Mouse (Mus musculus) fibroblast of lung, adult 2 months (primary cell): ENCODE measurements around the gene D630003M21Rik.

Experiments
- DNase-seq: peaks from one replicate; pipeline ENCODE4 v3.0.0-alpha.2; 2011; ENCODE audit warnings: low read depth

The D630003M21Rik gene

GRCm38 (mm10) chr2:158228670-158229502, at the start of gene D630003M21Rik:
TSS of gene D630003M21Rik (minus strand) at chr2:158229222.
- DNase-seq, result no peak

- no peak for DNase-seq
Measured at GRCm38 (mm10) chr2:158276878-158277277, 47.9 kb upstream of the D630003M21Rik start.

GRCm38 (mm10) chr2:158276451-158276850, 47.4 kb upstream of the D630003M21Rik start:
- DNase-seq, result no peak

- no peak for DNase-seq
Measured at GRCm38 (mm10) chr2:158275811-158276210, 46.8 kb upstream of the D630003M21Rik start.

DNA sequence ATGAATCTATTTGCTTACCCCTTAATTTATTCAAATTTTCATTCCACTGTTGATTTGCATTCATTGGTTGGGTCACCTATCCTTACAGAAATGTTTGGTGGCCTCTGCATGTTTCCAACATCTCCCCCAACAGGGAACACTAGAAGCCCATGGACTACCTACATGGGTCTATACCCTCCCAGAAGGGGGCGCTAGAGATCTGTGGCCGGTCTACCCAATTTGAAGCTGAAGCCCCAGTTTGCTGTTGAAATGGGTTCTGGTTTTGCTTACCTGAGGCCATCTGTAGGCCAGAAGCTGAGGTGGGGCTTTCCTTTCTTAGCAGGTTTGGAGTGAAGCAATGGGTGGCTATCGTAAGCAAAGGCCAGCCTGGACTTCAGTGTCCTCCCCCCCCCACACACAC, 46.3 kb upstream of the D630003M21Rik start:
- DNase-seq, result no peak

GRCm38 (mm10) chr2:158273646-158274045, 44.6 kb upstream of the D630003M21Rik start:
- DNase-seq, result no peak

GRCm38 (mm10) chr2:158270017-158270416, 41.0 kb upstream of the D630003M21Rik start:
- DNase-seq, result no peak

DNA sequence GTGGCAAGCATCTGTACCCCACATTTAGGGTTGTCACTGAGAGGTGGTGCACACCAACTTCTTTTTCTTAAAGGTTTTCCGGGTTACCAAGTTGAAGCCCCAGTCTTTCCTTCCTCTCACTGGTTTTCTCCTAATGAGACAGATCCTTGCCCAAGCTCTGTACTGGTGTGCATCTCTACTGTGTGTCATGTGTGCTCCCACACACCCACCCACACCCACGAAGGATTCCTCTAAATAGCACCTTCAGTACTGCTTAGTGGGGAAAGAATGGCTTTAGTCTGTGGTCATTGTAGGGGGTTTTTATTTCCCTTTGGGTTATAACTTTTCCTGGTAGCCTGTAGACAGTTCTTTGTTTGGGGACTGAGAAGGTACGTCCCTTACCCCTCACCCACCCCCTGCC, 35.9 kb upstream of the D630003M21Rik start:
- DNase-seq, result no peak

- DNase-seq, result no peak
Measured at GRCm38 (mm10) chr2:158259498-158259897, 30.5 kb upstream of the D630003M21Rik start.

- no peak for DNase-seq
Measured at GRCm38 (mm10) chr2:158258781-158259180, 29.8 kb upstream of the D630003M21Rik start.

GRCm38 (mm10) chr2:158258005-158258418, 29.0 kb upstream of the D630003M21Rik start, which contains the start of gene Bpi:
TSS of gene Bpi (plus strand) at chr2:158258094.
- DNase-seq, result no peak

- no peak for DNase-seq
Measured at GRCm38 (mm10) chr2:158256894-158257293, 27.9 kb upstream of the D630003M21Rik start.

GRCm38 (mm10) chr2:158253806-158254205, 24.8 kb upstream of the D630003M21Rik start:
- DNase-seq, result no peak

GRCm38 (mm10) chr2:158250558-158250957, 21.5 kb upstream of the D630003M21Rik start:
- DNase-seq, result no peak

- no peak for DNase-seq
Measured at GRCm38 (mm10) chr2:158248318-158248717, 19.3 kb upstream of the D630003M21Rik start.

DNA sequence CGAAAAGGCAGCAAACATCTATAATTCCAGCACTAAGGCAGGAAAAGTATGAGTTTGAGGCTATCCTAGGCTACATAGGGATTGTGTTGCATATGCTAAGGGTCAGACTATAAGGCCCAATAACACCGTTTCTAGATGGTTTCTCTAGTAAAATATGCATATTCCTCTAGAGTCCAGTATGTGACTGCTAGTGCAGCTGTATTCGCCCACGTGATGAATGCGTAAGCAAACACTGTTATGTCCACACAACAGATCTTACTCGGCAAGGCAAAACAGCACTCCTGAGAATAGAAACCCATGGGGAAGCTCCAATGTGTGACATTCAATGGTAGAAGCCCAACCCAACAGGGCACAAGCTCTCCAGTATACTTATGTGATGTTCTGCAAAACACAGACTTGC, 18.8 kb upstream of the D630003M21Rik start:
- no peak for DNase-seq

- DNase-seq, result no peak
Measured at GRCm38 (mm10) chr2:158245072-158245817, 16.2 kb upstream of the D630003M21Rik start.

- no peak for DNase-seq
Measured at GRCm38 (mm10) chr2:158243129-158243870, 14.3 kb upstream of the D630003M21Rik start.

DNA sequence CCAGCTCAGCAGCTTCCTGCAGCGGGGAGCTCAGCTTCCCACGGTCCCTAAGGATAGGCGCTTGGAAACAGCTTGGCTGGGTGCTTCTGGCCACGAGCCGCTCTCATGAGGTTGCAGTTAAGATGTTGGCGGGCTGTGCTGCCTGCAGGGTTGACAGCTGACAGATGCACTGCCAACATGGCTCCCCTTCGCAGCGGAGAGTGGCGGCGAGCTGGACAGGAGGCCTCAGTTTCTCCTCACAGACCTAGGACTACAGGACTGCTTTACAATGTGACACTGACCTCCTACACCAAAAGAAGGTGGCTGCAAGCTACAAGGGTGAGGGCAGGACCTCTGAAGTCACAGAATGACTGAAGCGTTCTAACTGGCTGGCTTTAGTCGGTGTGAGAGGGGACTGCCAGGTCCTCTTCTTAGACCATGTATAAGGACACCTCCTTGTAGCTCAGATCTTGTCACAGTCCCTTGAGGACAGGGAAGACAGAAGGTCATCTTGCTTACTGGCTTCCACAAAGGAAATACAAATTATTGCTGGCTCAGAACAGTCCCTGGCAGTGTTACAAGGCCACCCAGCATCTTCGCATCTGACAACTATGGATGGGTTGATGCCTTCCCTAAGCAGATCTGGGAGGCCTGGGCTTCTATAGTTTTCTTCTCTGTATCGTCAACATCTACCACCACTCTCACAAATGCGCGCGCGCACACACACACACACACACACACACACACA, 13.3 kb upstream of the D630003M21Rik start:
- no peak for DNase-seq

DNA sequence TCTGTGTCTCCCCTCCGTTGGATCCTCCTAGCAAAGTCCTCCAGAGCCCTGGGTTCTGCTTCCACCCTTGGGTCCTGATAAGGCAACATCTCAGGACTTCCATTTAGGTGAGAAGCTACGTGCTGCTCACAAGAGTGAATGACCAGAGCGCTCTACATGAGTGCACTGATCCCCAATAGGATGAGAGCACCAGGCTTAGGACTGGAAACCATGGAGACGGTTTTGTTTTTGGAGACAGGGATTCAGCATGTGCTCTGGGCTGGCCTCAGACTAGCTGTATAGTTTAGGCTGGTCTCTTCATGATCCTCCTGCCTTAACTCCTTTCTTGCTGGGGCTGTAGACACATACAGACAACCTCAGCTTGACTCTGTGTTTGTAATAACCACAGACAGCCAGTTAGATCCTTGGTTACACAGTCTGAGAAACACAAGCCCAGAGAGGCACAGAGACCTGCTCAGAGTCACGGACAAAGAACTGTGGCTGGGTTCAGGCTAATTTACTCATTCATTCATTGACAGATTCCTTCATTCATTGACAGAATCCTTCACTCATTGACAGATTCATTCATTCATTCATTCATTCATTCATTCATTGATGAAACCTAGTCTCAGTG, 12.2 kb upstream of the D630003M21Rik start:
- DNase-seq, result no peak

DNA sequence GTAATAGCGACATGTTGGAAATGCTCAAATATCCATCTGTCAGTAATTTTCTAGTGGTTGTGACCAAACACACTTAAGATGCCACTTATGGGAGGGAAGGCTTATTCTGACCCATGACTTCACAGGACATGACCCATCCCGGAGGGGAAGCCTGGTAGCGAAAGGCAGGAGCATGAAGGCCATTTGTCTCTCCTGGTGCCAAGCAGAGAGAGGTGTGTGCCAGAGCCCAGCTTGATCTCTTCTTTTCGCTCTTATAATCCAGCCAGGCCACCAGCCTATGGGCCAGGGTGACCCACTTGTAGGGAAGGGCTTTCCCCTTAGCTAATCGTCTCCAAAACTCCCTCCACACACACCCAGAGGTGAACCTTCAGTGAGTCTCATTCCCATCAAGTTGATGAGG, 9.1 kb upstream of the D630003M21Rik start:
- no peak for DNase-seq
